Mouse (Mus musculus) ES-Bruce4 (cell line): ENCODE results near the gene Tekt3. TPM values are rescaled to one million over a fixed set of nuclear protein-coding genes. Genes with fewer than 3 reads are reported as not detected.

Experiments used
- H3K27ac ChIP-seq: 2 replicates; pipeline ENCODE4 v1.5.1; 2012; ENCODE audit warnings: low read length, inconsistent platforms; ENCODE audit not compliant: insufficient read depth
- H3K27me3 ChIP-seq: 2 replicates; pipeline ENCODE4 v1.6.1; 2012; ENCODE audit warnings: mild to moderate bottlenecking, low read length, inconsistent platforms; ENCODE audit not compliant: control insufficient read depth, poor library complexity, insufficient read depth, severe bottlenecking
- H3K36me3 ChIP-seq: 2 replicates; pipeline ENCODE4 v1.6.1; 2012; ENCODE audit warnings: inconsistent platforms, mild to moderate bottlenecking, low read length, moderate library complexity; ENCODE audit not compliant: control insufficient read depth, poor library complexity, insufficient read depth, severe bottlenecking
- H3K4me1 ChIP-seq: one replicate; pipeline ENCODE4 v1.8.1; 2011; ENCODE audit warnings: low read length; ENCODE audit not compliant: control insufficient read depth, insufficient read depth
- H3K4me3 ChIP-seq: 2 replicates; pipeline ENCODE4 v1.5.1; 2011; ENCODE audit warnings: low read depth, mild to moderate bottlenecking, low read length
- H3K9ac ChIP-seq: 2 replicates; pipeline ENCODE4 v1.6.1; 2012; ENCODE audit warnings: low read depth, mild to moderate bottlenecking, inconsistent platforms; ENCODE audit not compliant: poor library complexity, severe bottlenecking
- H3K9me3 ChIP-seq: replicated peaks from 2 replicates; pipeline ENCODE4 v1.6.1; 2012; ENCODE audit warnings: mild to moderate bottlenecking, low read length, inconsistent platforms; ENCODE audit not compliant: control insufficient read depth, poor library complexity, insufficient read depth, severe bottlenecking
- CTCF ChIP-seq: IDR thresholded peaks from one replicate; pipeline ENCODE4 v1.8.1; 2011; ENCODE audit warnings: low read depth, low read length
- EP300 ChIP-seq: IDR thresholded peaks from 2 replicates; pipeline ENCODE4 v1.6.1; 2011; ENCODE audit warnings: low read depth, low read length; ENCODE audit not compliant: insufficient read depth
- POLR2A ChIP-seq: IDR thresholded peaks from one replicate; pipeline ENCODE4 v1.8.1; 2011; ENCODE audit warnings: low read length; ENCODE audit not compliant: insufficient read depth
- polyA plus RNA-seq: library from polyadenylated mRNA; stranded (reverse); fragments of >200 nt; gene quantifications from 2 replicates; pipeline ENCODE4 v1.2.4, GENCODE M21; 2011; ENCODE audit warnings: low read depth; ENCODE audit not compliant: missing spikeins, insufficient read depth, insufficient read length

Gene Tekt3
- polyA plus RNA-seq, 1 experiment = not detected

- no peak for TF ChIP-seq POLR2A
- TF ChIP-seq CTCF = peak; percentile 8
- no peak for TF ChIP-seq EP300
- H3K4me1 ChIP-seq = no peaks in the 10 kb centered on the region
- peaks cover 5% of the 10 kb centered on the region; the same call in 1 of the 2 replicates for H3K9me3 ChIP-seq
- no peak overlapping the region for H3K9ac ChIP-seq
- H3K36me3 ChIP-seq = no peaks in the 10 kb centered on the region
- H3K27ac ChIP-seq = no peak overlapping the region
- H3K27me3 ChIP-seq = no peaks in the 10 kb centered on the region; the same call in 1 of the 2 replicates
- H3K4me3 ChIP-seq = no peak overlapping the region
These were observed 23.1 kb downstream of the Tekt3 start for GRCm38 (mm10) chr11:63084536-63084935.

DNA sequence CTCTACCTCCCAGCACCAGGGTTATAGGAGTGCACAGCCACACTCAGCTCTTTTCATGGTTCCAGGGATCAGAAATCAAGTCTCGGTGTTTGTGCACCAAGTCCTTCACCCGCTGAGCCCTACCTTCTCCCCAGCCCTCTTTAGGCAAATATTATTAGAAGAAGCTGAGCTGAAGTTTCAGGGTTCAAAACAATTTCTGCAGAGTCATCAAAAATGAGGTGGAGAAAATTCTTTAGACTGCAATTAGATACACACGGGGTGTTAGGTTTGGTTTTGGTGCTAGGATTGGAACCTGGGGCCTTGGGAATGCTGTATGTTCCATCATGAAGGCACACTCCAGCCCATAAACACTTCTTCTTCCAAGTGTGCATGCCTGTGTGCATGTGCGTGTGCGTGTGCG lies 27.2 kb downstream of the Tekt3 start:
- no peak for TF ChIP-seq POLR2A
- TF ChIP-seq CTCF = no peak
- no peak for TF ChIP-seq EP300
- Histone ChIP-seq H3K4me3 (no peak overlapping the region), H3K27ac (no peak overlapping the region), H3K4me1 (no peaks in the 10 kb centered on the region), H3K27me3 (no peaks in the 10 kb centered on the region), H3K36me3 (no peaks in the 10 kb centered on the region), H3K9me3 (peaks cover 5% of the 10 kb centered on the region; the same call in 1 of the 2 replicates), H3K9ac (no peak overlapping the region)

GRCm38 (mm10) chr11:63090210-63090609 lies 28.8 kb downstream of the Tekt3 start:
- Histone ChIP-seq H3K4me3 (no peak overlapping the region), H3K4me1 (no peaks in the 10 kb centered on the region), H3K27me3 (no peaks in the 10 kb centered on the region), H3K36me3 (no peaks in the 10 kb centered on the region), H3K9me3 (peaks cover 5% of the 10 kb centered on the region; the same call in 1 of the 2 replicates), H3K27ac (no peak overlapping the region), H3K9ac (no peak overlapping the region)
- TF ChIP-seq POLR2A (no peak), CTCF (no peak), EP300 (no peak)

GRCm38 (mm10) chr11:63090986-63091385 lies 29.5 kb downstream of the Tekt3 start:
- H3K4me1 ChIP-seq = no peaks in the 10 kb centered on the region
- no peaks in the 10 kb centered on the region for H3K36me3 ChIP-seq
- no peak overlapping the region for H3K9ac ChIP-seq
- no peaks in the 10 kb centered on the region for H3K27me3 ChIP-seq
- H3K4me3 ChIP-seq = no peak overlapping the region
- peaks cover 5% of the 10 kb centered on the region; the same call in 1 of the 2 replicates for H3K9me3 ChIP-seq
- no peak for TF ChIP-seq CTCF
- no peak for TF ChIP-seq EP300
- TF ChIP-seq POLR2A = no peak
- H3K27ac ChIP-seq = no peak overlapping the region

- Histone ChIP-seq H3K9me3 (peaks cover 5% of the 10 kb centered on the region; the same call in 1 of the 2 replicates), H3K36me3 (no peaks in the 10 kb centered on the region), H3K4me1 (no peaks in the 10 kb centered on the region), H3K9ac (no peak overlapping the region), H3K27ac (no peak overlapping the region), H3K4me3 (no peak overlapping the region), H3K27me3 (no peaks in the 10 kb centered on the region)
- TF ChIP-seq CTCF = no peak
- no peak for TF ChIP-seq EP300
- no peak for TF ChIP-seq POLR2A
These were observed 30.8 kb downstream of the Tekt3 start for GRCm38 (mm10) chr11:63092271-63092670.

- Histone ChIP-seq H3K4me3 (no peak overlapping the region), H3K4me1 (no peaks in the 10 kb centered on the region), H3K9me3 (no peaks in the 10 kb centered on the region), H3K9ac (no peak overlapping the region), H3K27me3 (no peaks in the 10 kb centered on the region), H3K27ac (no peak overlapping the region), H3K36me3 (no peaks in the 10 kb centered on the region)
- TF ChIP-seq EP300 (no peak), POLR2A (no peak), CTCF (no peak)
These were observed 32.1 kb downstream of the Tekt3 start for GRCm38 (mm10) chr11:63093601-63094000.
